Mouse (Mus musculus) spleen, adult 2 months (tissue): Measurements from ENCODE around the gene Txlna.

Experiments
- CTCF ChIP-seq: fragments of 200-500 bp; IDR thresholded peaks from 2 replicates; pipeline ENCODE4 v1.5.1; 2011; ENCODE audit warnings: mild to moderate bottlenecking, inconsistent platforms; ENCODE audit not compliant: insufficient read depth, insufficient read length, insufficient replicate concordance; ENCODE audit errors: extremely low read depth
- POLR2A ChIP-seq: fragments of 200-500 bp; IDR thresholded peaks from 2 replicates; pipeline ENCODE4 v1.6.1; 2011; ENCODE audit warnings: low read depth, low read length, inconsistent platforms

- TF ChIP-seq POLR2A = no peak
- TF ChIP-seq CTCF = no peak
Measured at GRCm38 (mm10) chr4:129648656-129649055, 7.8 kb upstream of the Txlna start.
